Mouse (Mus musculus) neural tube, embryonic 11.5 days (tissue): ENCODE measurements around the gene Slc38a10. TPM values are rescaled to one million over a fixed set of nuclear protein-coding genes. Genes with fewer than 3 reads are reported as not detected.

Source experiments
- microRNA-seq: library from miRNA; unstranded; fragments of <30 nt; microRNA quantifications from one replicate; pipeline ENCODE4, GENCODE M21; 2016
- polyA plus RNA-seq: library from polyadenylated mRNA; unstranded; fragments of >200 nt; fragmentation: Nextera tagmentation; extraction: Ambion mirVana; gene quantifications from 2 replicates; pipeline ENCODE4 v1.2.1, GENCODE M21; 2014

The Slc38a10 gene
- polyA plus RNA-seq, 1 experiment from 2014 or later = 79.1 TPM

Small RNA genes lying within 50 kb of the gene (microRNA-seq; reads per million reads assigned to microRNA genes)
- not detected for gene Gm25948

Other genes starting within 250 kb of the Slc38a10 start
- 89.6 and 92.1 TPM in 2 replicates for gene Chmp6, start 237.9 kb downstream of the Slc38a10 start, polyA plus RNA-seq
- 11.9 and 12.6 TPM in 2 replicates for gene Baiap2, start 208.6 kb downstream of the Slc38a10 start, polyA plus RNA-seq
- 3.0 and 5.1 TPM in 2 replicates for gene Aatk, start 104.2 kb downstream of the Slc38a10 start, polyA plus RNA-seq
- gene Cep131, start 64.5 kb downstream of the Slc38a10 start, polyA plus RNA-seq = 28.4 and 32.2 TPM in 2 replicates
- gene Tepsin, start 52.6 kb downstream of the Slc38a10 start, polyA plus RNA-seq = 16.9 and 18.8 TPM in 2 replicates
- gene Ndufaf8, start 52.4 kb downstream of the Slc38a10 start, polyA plus RNA-seq = 65.7 and 70.7 TPM in 2 replicates
- 19.7 and 22.7 TPM in 2 replicates for gene Bahcc1, start 81.6 kb upstream of the Slc38a10 start, polyA plus RNA-seq
- gene Actg1, start 197.2 kb upstream of the Slc38a10 start, polyA plus RNA-seq = 3,675 and 3,804 TPM in 2 replicates
- 0.42 and 0.81 TPM in 2 replicates for gene Fscn2, start 210.2 kb upstream of the Slc38a10 start, polyA plus RNA-seq
- 34.5 and 39.5 TPM in 2 replicates for gene Faap100, start 227.4 kb upstream of the Slc38a10 start, polyA plus RNA-seq